Mouse (Mus musculus): Measurements from ENCODE around the gene Pkp4.

The Pkp4 gene

GRCm38 (mm10) chr2:59184107-59185064 is 23.7 kb downstream of the Pkp4 start:
- DNase-seq (ENCODE audit: low spot score) = no peak

GRCm38 (mm10) chr2:59186122-59186521 is 25.5 kb downstream of the Pkp4 start:
- DNase-seq (ENCODE audit: low spot score) = no peak

- no peak for DNase-seq (ENCODE audit: low spot score)
These were observed 26.3 kb downstream of the Pkp4 start for GRCm38 (mm10) chr2:59186966-59187365.

GRCm38 (mm10) chr2:59188306-59188705 is 27.7 kb downstream of the Pkp4 start:
- DNase-seq (ENCODE audit: low spot score) = no peak

- DNase-seq (ENCODE audit: low spot score) = no peak
These were observed 29.1 kb downstream of the Pkp4 start for GRCm38 (mm10) chr2:59189661-59190185.

GRCm38 (mm10) chr2:59190186-59190585 is 29.5 kb downstream of the Pkp4 start:
- DNase-seq (ENCODE audit: low spot score) = no peak

GRCm38 (mm10) chr2:59191466-59191865 is 30.8 kb downstream of the Pkp4 start:
- DNase-seq (ENCODE audit: low spot score) = no peak

GRCm38 (mm10) chr2:59193117-59193516 is 32.5 kb downstream of the Pkp4 start:
- DNase-seq (ENCODE audit: low spot score) = no peak

- DNase-seq (ENCODE audit: low spot score) = no peak
These were observed 36.5 kb downstream of the Pkp4 start for GRCm38 (mm10) chr2:59197156-59197555.

GRCm38 (mm10) chr2:59199476-59199976 is 38.9 kb downstream of the Pkp4 start:
- no peak for DNase-seq (ENCODE audit: low spot score)

GRCm38 (mm10) chr2:59200511-59200910 is 39.9 kb downstream of the Pkp4 start:
- DNase-seq (ENCODE audit: low spot score) = no peak

- no peak for DNase-seq (ENCODE audit: low spot score)
These were observed 42.3 kb downstream of the Pkp4 start for GRCm38 (mm10) chr2:59202930-59203329.

- no peak for DNase-seq (ENCODE audit: low spot score)
These were observed 43.2 kb downstream of the Pkp4 start for GRCm38 (mm10) chr2:59203627-59204425.

GRCm38 (mm10) chr2:59205092-59205491 is 44.4 kb downstream of the Pkp4 start:
- DNase-seq (ENCODE audit: low spot score) = no peak

GRCm38 (mm10) chr2:59206190-59206589 is 45.5 kb downstream of the Pkp4 start:
- DNase-seq (ENCODE audit: low spot score) = no peak

- DNase-seq (ENCODE audit: low spot score) = no peak
These were observed 46.6 kb downstream of the Pkp4 start for GRCm38 (mm10) chr2:59207240-59207639.

- no peak for DNase-seq (ENCODE audit: low spot score)
These were observed 47.1 kb downstream of the Pkp4 start for GRCm38 (mm10) chr2:59207725-59208124.

GRCm38 (mm10) chr2:59208276-59208675 is 47.6 kb downstream of the Pkp4 start:
- DNase-seq (ENCODE audit: low spot score) = no peak

GRCm38 (mm10) chr2:59211051-59211450 is 50.4 kb downstream of the Pkp4 start:
- no peak for DNase-seq (ENCODE audit: low spot score)

- no peak for DNase-seq (ENCODE audit: low spot score)
These were observed 51.8 kb downstream of the Pkp4 start for GRCm38 (mm10) chr2:59212430-59212829.

- no peak for DNase-seq (ENCODE audit: low spot score)
These were observed 52.2 kb downstream of the Pkp4 start for GRCm38 (mm10) chr2:59212846-59213245.

- DNase-seq (ENCODE audit: low spot score) = no peak
These were observed 57.3 kb downstream of the Pkp4 start for GRCm38 (mm10) chr2:59217931-59218330.

Data from layer of hippocampus, adult 9-10 months (tissue).